Mouse (Mus musculus): ENCODE results near the gene Sowaha.

DNA sequence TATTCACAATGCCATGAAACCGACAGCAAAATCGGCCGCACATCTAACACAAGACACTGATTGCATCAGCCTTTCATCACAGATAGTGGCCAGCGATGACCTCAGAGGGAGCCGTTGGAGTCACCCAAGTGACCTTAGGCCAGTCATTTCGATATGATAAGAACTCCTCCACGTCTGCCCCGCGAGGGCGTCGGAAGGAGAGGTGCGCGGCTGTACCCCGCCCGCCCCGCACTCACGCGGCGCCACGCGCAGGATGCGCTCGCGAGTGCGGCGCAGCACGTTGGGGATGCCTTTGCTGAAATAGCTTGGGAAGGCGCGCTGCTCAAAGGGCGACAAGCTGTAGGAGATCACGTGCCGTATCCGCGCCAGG lies 49.8 kb downstream of the Sowaha start:
- TF ChIP-seq CTCF (IDR thresholded peaks at IDR 0.05; ENCODE audit: low read depth) (0 out of 2 replicates have a peak, but pooled peaks have one; percentile 3), EP300 (IDR thresholded peaks at IDR 0.05; ENCODE audit: low read depth) (no peak)
